Mouse (Mus musculus): Measurements from ENCODE around the gene Inpp5k. TPM values are rescaled to one million over a fixed set of nuclear protein-coding genes. Genes with fewer than 3 reads are reported as not detected.

Gene Inpp5k
- total and polyA plus RNA-seq, 3 experiments: 32.9 to 50.0 (median 42.3) TPM

DNA sequence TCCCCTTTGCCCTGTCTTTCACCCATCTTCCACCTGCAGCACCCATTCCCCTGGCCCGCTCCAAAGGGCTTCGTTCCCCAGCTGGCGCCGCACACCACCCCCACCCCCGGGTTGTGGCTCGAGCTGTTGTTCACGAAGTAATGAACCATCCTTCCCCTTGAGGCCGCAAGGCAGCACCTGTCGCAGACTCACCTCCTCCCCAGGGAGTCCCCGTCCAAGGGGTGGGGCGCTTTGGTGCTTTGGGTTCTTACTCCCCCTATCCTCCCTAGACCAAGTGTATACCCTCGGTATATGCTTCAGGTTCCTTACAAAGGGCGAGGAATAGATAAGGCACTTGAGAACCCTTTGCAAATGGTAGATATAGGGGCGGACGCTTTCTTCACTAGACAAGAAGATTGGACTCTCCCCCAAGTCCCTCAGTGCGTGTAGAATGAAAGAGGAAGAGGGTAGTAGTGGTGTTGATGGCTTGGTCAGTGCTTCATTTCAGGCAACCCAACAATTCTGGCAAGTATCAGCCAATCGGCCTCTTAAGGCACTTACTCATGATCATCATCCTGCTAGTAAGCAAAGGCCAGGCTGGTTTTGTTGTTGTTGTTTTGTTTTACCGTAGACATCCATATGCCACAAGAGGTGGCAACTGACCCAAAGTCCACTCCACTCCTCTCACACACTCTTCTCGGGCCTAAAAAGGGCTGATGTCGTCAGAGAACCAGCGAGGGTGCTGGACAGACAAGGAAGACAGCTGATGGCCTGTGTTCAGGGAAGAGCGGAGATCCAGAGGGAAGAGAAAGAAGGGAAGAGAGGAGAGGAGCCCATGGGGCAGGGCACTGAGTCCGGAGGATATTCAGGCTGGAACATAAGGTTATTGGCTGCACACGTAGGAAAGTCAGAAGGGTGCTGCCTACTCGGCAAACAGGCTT, 23.9 kb downstream of the Inpp5k start:
- no peak for DNase-seq

DNA sequence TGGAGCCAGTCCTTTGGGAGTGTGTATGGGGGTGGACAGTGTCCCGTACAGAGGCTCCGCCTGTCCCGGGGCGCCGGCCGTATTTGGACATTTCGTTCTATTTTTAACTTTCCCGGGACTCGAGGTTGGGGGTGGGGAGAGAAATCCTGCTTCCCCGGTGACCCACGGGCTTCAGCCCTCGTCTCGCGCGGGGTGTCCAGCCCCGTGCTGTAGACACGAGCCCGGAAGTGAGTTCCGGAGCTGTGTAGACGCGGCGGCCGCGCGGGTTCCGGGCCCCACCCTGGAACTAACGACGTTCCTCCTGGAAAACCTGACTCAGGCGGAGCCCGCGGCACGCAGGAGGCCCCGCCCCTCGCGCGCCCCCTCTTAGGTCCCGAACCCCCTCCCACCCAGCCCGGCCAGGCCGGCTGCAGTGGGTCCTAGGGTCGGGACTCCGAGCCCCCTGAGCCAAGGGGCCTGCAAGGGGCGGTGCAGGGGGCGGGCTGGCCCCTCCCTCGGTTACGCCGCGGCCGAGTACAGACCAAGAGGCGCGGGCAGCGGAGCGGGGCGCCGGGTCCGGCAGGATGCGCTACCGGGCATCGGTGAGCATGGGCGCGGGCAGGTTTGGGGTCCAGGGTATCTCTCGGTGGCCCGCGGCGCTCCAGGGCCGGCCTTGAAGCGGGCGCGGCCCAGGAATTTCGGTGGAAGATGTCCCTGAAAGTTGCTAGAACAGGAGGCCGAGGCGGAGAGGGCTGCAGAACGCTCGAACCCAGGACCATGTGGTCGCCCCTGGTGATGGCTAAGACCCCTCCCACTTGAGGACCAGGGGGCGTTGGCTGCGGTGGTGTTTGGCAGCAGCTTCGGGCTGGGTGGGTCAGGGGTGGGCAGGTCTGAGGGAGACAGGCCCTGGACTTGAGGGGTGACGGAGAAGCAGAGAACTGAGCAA, 25.1 kb downstream of the Inpp5k start:
- peak; percentile 92 for DNase-seq

GRCm38 (mm10) chr11:75656621-75657590, 26.1 kb downstream of the Inpp5k start:
- peak; percentile 29 for DNase-seq

GRCm38 (mm10) chr11:75657841-75658240, 27.1 kb downstream of the Inpp5k start:
- DNase-seq: no peak

- no peak for DNase-seq
These were observed 27.5 kb downstream of the Inpp5k start for GRCm38 (mm10) chr11:75658311-75658710.

GRCm38 (mm10) chr11:75658996-75659750, 28.4 kb downstream of the Inpp5k start:
- peak; percentile 64 for DNase-seq

- peak; percentile 68 for DNase-seq
These were observed 29.3 kb downstream of the Inpp5k start for GRCm38 (mm10) chr11:75660081-75660590.

DNA sequence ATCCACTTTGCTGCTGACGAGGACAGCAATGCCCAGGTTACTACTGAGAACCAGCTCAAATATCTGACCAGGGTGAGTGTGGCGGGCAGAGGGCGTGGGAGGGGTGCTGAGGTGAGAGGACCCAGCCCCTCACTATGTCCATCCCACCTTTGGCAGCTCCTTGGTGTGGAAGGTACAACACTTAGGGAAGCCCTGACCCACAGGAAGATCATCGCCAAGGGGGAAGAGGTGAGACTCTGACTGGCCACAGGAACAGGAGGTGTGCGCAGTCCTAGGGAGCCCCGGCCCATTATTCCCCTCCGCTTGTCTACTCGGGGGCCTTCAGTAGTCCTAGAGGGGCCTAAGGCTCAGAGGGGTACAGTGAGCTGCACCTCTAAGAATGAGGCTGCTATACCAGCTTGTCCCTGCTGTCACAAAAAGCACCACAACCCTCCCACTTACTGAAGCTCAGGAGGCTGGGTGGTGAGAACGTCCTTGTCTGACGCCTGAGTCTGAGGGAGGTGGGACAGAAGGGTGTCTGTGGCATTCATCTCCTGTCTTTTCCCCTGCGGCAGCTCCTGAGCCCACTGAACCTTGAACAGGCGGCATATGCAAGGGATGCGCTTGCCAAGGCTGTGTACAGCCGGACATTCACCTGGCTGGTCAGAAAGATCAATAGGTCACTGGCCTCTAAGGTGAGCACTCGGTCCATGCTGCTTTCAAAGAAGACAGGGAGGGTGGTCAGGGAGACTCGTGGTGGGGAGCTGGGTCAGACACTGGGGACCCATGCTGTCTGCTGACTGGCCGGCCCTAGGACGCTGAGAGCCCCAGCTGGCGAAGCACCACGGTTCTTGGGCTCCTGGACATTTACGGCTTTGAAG, 30.4 kb downstream of the Inpp5k start:
- no peak for DNase-seq

GRCm38 (mm10) chr11:75662131-75662530, 31.3 kb downstream of the Inpp5k start:
- DNase-seq: no peak

DNA sequence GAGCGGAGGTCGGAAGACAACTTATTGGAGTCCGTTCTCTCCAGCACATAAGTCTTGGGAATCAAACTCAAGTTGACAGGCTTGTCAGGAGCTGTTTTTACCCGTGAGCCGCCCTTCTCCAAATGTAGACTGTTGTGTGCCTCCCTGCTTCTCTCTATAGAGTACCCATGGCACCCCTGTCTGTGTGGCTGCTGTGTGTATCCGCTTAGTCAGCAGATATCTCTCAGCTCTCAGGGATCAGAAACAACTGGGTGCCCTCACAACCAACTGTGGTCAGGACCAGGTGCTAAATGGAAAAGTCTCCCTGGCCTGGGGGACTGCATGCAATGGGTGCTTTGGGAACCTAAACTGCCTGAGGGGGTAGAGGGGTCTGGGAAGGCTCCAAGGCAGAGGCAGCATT, 35.5 kb downstream of the Inpp5k start:
- no peak for DNase-seq

- no peak for DNase-seq
These were observed 37.8 kb downstream of the Inpp5k start for GRCm38 (mm10) chr11:75668621-75669020.

- no peak for DNase-seq
These were observed 38.5 kb downstream of the Inpp5k start for GRCm38 (mm10) chr11:75669176-75669852.

DNA sequence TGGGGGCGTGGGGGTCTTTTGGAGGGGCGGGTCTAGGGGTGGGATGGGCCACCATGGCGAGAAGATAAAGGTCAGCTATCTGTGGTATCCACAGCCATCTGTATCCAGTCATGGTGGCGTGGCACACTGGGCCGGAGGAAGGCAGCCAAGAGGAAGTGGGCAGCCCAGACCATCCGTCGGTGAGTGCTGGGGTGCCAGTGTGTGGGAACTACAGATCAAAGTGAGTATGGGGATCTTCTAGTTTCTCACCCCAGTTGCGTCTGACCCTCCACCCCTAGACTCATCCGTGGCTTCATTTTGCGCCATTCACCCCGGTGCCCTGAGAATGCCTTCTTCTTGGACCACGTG, 39.0 kb downstream of the Inpp5k start:
- no peak for DNase-seq

GRCm38 (mm10) chr11:75671426-75672180, 40.8 kb downstream of the Inpp5k start:
- DNase-seq: no peak

DNA sequence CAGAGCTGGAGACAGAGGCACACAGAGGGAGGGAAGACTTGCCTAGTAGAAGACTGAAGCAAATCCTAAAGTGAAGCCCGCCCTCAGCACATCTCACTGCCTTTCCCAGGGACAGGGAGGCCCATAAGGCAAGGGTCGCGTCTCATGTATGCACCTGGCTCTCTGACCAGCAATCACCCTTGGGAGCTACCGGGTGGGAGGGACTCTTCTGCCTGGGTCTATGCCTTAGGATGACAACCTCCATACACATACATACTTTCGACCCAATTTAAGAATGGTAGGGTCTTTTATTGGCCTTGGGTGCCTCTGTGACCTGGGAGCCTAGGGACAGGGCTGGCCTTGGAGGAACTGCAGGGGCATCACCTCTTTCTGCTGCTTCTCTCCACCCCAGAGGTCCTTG, 42.6 kb downstream of the Inpp5k start:
- DNase-seq: no peak

- no peak for DNase-seq
These were observed 44.1 kb downstream of the Inpp5k start for GRCm38 (mm10) chr11:75674875-75675274.

GRCm38 (mm10) chr11:75677881-75678746, 47.3 kb downstream of the Inpp5k start:
- peak; percentile 61 for DNase-seq
